Mouse (Mus musculus) spleen, adult 2 months (tissue): ENCODE results near the gene Sf3b6.

Source experiments
- CTCF ChIP-seq: fragments of 200-500 bp; IDR thresholded peaks from 2 replicates; pipeline ENCODE4 v1.5.1; 2011; ENCODE audit warnings: mild to moderate bottlenecking, inconsistent platforms; ENCODE audit not compliant: insufficient read depth, insufficient read length, insufficient replicate concordance; ENCODE audit errors: extremely low read depth
- POLR2A ChIP-seq: fragments of 200-500 bp; IDR thresholded peaks from 2 replicates; pipeline ENCODE4 v1.6.1; 2011; ENCODE audit warnings: low read depth, low read length, inconsistent platforms

DNA sequence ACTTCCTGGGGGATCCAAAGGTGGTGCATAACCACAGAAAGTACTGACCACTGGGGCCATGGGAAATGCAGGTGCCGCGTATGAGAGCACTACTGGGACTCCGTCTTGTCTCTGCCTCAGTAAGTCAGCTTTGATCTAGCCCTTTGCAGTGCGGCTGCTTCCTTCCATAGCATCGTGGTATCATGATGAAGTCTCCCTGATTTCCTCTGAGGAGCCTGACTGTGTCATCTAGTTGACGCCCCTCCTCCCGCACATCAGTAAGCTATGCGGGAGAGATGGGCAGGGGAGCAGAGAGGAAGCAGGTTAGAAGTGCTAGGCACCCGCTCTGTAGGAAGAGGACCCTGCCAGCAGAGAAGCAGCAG lies 41.8 kb upstream of the Sf3b6 start:
- TF ChIP-seq CTCF (no peak), POLR2A (no peak)
